Mouse (Mus musculus) urinary bladder, postnatal 4 days (tissue): ENCODE results near the gene Cpvl.

Experiments
- DNase-seq, 2 experiments: peaks; one replicate each; pipeline ENCODE4 v3.0.0; 2021 to 2022; ENCODE audit warnings: low spot score in 2 of 2

The Cpvl gene

GRCm38 (mm10) chr6:53978571-53978970 lies at the start of gene Cpvl:
TSS of gene Cpvl (minus strand) at chr6:53978671.
- no peak for DNase-seq

- DNase-seq, result no peak
These were observed 45.4 kb upstream of the Cpvl start for GRCm38 (mm10) chr6:54023846-54024245.

- no peak for DNase-seq
These were observed 42.8 kb upstream of the Cpvl start for GRCm38 (mm10) chr6:54021123-54021789.

- DNase-seq, result peak in 1 of 2 experiments; percentile 37
These were observed 40.4 kb upstream of the Cpvl start for GRCm38 (mm10) chr6:54018861-54019260.

- no peak for DNase-seq
These were observed 39.6 kb upstream of the Cpvl start for GRCm38 (mm10) chr6:54018038-54018437.

GRCm38 (mm10) chr6:54012163-54012562 lies 33.7 kb upstream of the Cpvl start:
- DNase-seq, result no peak

- no peak for DNase-seq
These were observed 31.9 kb upstream of the Cpvl start for GRCm38 (mm10) chr6:54010362-54010761.

- no peak for DNase-seq
These were observed 30.8 kb upstream of the Cpvl start for GRCm38 (mm10) chr6:54009293-54009692.

- no peak for DNase-seq
These were observed 30.1 kb upstream of the Cpvl start for GRCm38 (mm10) chr6:54008448-54009120.

GRCm38 (mm10) chr6:54005302-54005701 lies 26.8 kb upstream of the Cpvl start:
- DNase-seq, result no peak

- no peak for DNase-seq
These were observed 17.9 kb upstream of the Cpvl start for GRCm38 (mm10) chr6:53996226-53996955.

- DNase-seq, result no peak
These were observed 17.0 kb upstream of the Cpvl start for GRCm38 (mm10) chr6:53995519-53995918.

GRCm38 (mm10) chr6:53992386-53992785 lies 13.9 kb upstream of the Cpvl start:
- no peak for DNase-seq

GRCm38 (mm10) chr6:53987235-53987634 lies 8.8 kb upstream of the Cpvl start:
- no peak for DNase-seq

GRCm38 (mm10) chr6:53986273-53986985 lies 8.0 kb upstream of the Cpvl start:
- DNase-seq, result no peak

- no peak for DNase-seq
These were observed 5.3 kb upstream of the Cpvl start for GRCm38 (mm10) chr6:53983820-53984219.

- DNase-seq, result no peak
These were observed 4.1 kb upstream of the Cpvl start for GRCm38 (mm10) chr6:53982612-53983011.

GRCm38 (mm10) chr6:53982047-53982600 lies 3.7 kb upstream of the Cpvl start:
- DNase-seq, result no peak

GRCm38 (mm10) chr6:53980817-53981480 lies 2.5 kb upstream of the Cpvl start:
- no peak for DNase-seq

GRCm38 (mm10) chr6:53974040-53974439 lies 4.4 kb downstream of the Cpvl start:
- no peak for DNase-seq

- peak in 1 of 2 experiments; percentile 41 for DNase-seq
These were observed 5.0 kb downstream of the Cpvl start for GRCm38 (mm10) chr6:53973468-53973867.
